Mouse (Mus musculus): ENCODE measurements around the gene Npas3.

DNA sequence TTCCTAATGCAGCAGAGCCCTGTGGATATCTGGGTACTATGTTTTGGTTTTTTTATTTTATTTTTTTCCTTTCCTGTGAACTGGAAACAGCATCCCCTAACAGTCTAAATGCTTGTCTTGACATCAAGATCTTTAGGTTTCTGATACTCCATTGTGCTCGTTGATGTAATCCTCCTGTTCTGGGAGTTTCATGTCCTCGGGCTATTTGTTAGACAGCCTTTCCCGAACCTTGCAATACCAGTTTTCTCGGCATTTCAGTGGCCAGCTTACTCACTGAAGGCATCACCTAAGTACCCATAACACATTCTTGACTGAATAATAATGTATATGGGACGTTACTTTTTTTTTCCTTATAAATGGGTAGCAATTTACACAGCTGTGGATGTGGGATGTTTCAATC lies 274.2 kb downstream of the Npas3 start:
- TF ChIP-seq GATA1 (IDR thresholded peaks at IDR 0.05; ENCODE audit: low read length) (no peak), TAL1 (IDR thresholded peaks at IDR 0.05; ENCODE audit: low read length) (no peak)
